Mouse (Mus musculus) kidney, embryonic 16.5 days (tissue): ENCODE data around the gene Nrsn2. TPM values are rescaled to one million over a fixed set of nuclear protein-coding genes. Genes with fewer than 3 reads are reported as not detected.

Experiments used
- ATAC-seq: fragments of 200-750 bp; cut with Nextera tagmentation; 2 replicates; pipeline ENCODE4 v1.8.0; 2017; ENCODE audit warnings: moderate TSS enrichment; ENCODE audit not compliant: low FRiP score, low TSS enrichment
- H3K27ac ChIP-seq: fragments of 300-500 bp; sonication (generic); 2 replicates; pipeline ENCODE4 v1.5.1; 2014; ENCODE audit warnings: low read length
- H3K27me3 ChIP-seq: fragments of 300-500 bp; sonication (generic); 2 replicates; pipeline ENCODE4 v1.6.1; 2014; ENCODE audit warnings: low read length, control low read depth, mixed read lengths; ENCODE audit not compliant: insufficient read depth
- H3K36me3 ChIP-seq: fragments of 300-500 bp; sonication (generic); 2 replicates; pipeline ENCODE4 v1.6.1; 2014; ENCODE audit warnings: low read length, control low read depth, mixed read lengths; ENCODE audit not compliant: insufficient read depth
- H3K4me1 ChIP-seq: fragments of 300-500 bp; sonication (generic); 2 replicates; pipeline ENCODE4 v1.6.1; 2014; ENCODE audit warnings: low read length, control low read depth, mixed read lengths; ENCODE audit not compliant: insufficient read depth
- H3K4me2 ChIP-seq: fragments of 300-500 bp; sonication (generic); replicated peaks from 2 replicates; pipeline ENCODE4 v1.6.1; 2014; ENCODE audit warnings: low read depth, low read length
- H3K4me3 ChIP-seq: fragments of 300-500 bp; sonication (generic); 2 replicates; pipeline ENCODE4 v1.5.1; 2014; ENCODE audit warnings: mild to moderate bottlenecking, low read length
- H3K9ac ChIP-seq: fragments of 300-500 bp; sonication (generic); replicated peaks from 2 replicates; pipeline ENCODE4 v1.6.1; 2014; ENCODE audit warnings: low read length
- H3K9me3 ChIP-seq: fragments of 300-500 bp; sonication (generic); 2 replicates; pipeline ENCODE4 v1.6.1; 2016; ENCODE audit warnings: low read length, control low read depth
- WGBS: fragments of 180-500 bp; shearing (Covaris S2); extraction: QIAGEN DNeasy Blood & Tissue Kit; methylation state at CpG from one replicate; pipeline ENCODE4 v1.1.7; 2014; 5-methylcytosine and 5-hydroxymethylcytosine counted together
- polyA plus RNA-seq: library from polyadenylated mRNA; unstranded; fragments of >200 nt; fragmentation: Nextera tagmentation; extraction: Ambion mirVana; gene quantifications from 2 replicates; pipeline ENCODE4 v1.2.1, GENCODE M21; 2015

The Nrsn2 gene
- polyA plus RNA-seq, 1 experiment from 2014 or later: 0.91 TPM

DNA sequence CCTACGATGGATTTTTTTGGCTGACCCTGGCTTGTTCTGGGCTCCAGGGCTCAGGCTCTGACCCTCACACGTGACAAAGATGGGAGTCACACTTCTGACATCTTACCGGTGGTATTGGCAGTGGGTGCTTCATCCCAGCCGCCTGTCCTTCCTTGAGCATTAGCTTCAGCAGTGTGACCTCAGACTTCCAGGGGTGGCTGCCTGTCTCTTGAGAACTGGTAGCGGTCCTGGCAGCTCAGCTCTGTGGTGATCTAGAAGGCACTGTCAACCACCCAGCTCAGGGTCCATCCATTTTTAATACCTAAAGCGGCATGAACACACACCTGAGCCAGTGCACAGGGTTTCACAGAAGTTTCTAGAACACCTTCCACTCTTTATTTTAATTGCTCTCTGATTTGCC lies 33.3 kb upstream of the Nrsn2 start:
- Histone ChIP-seq H3K4me3 (no peak overlapping the region), H3K36me3 (no peaks in the 10 kb centered on the region), H3K9me3 (no peaks in the 10 kb centered on the region), H3K4me2 (no peak overlapping the region), H3K27ac (peak overlapping the region; percentile 99), H3K9ac (peak overlapping the region; percentile 99; the same call in 1 of the 2 replicates), H3K27me3 (no peaks in the 10 kb centered on the region), H3K4me1 (peaks cover 40% of the 10 kb centered on the region)
- no peak for ATAC-seq
- WGBS: 59% methylated on average over 6 of the region's 6 CpGs

DNA sequence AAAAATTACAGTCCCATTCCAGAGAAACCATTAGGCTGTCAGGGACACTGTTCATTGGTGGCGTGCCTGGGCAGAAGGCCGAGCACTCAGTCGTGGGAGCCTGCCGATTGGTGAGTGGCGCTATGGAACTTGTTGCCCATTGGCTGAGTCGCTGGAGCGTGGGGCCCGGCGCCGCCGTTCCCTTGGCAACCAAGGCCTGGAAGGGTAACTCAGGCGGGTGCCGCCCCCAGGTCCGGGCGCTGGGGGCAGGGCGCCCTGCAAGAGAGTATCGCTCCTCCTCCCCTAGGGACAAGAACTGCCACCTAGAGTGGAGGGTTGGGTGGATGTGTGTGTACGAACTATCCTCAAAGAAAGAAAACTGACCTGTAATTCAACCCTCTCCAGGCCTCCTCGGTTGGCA lies 29.7 kb upstream of the Nrsn2 start:
- 0% methylated on average over 19 of the region's 19 CpGs for WGBS

DNA sequence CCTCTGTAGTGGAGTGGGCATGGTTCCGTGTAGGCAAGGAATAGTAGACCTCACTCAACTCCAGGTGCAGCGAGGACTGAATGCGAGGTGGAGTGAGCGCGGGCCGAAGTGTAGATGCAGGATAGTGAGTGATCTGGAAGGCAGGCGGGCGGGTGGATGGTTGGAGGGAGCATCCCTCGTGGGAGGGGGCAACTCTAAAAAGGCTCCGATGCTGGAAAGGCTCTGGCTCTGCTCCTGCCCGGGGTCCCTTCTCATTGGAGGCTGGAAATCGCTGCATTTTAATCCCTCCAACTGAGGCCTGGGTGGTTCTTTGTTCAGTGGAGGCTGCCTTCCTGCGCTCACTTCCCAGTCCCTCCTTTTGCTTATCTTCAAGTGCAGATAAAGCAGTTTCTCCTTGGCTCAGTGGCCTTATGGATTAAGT lies 22.7 kb upstream of the Nrsn2 start:
- Histone ChIP-seq H3K27ac (peak overlapping the region; percentile 99), H3K9me3 (no peaks in the 10 kb centered on the region), H3K9ac (peak overlapping the region; percentile 71), H3K36me3 (no peaks in the 10 kb centered on the region), H3K4me1 (peaks cover 28% of the 10 kb centered on the region), H3K4me2 (peak overlapping the region; percentile 84), H3K4me3 (peak overlapping the region; percentile 82), H3K27me3 (no peaks in the 10 kb centered on the region)
- 1% methylated on average over 13 of the region's 13 CpGs for WGBS
- ATAC-seq: no peak; the same call in 1 of the 2 replicates

More for the DNA sequence above, 29.7 kb upstream of the Nrsn2 start:
- Histone ChIP-seq H3K36me3 (no peaks in the 10 kb centered on the region), H3K9ac (peak overlapping the region; percentile 64), H3K9me3 (no peaks in the 10 kb centered on the region), H3K4me1 (peaks cover 33% of the 10 kb centered on the region), H3K4me3 (peak overlapping the region; percentile 47), H3K4me2 (peak overlapping the region; percentile 66), H3K27ac (peak overlapping the region; percentile 90), H3K27me3 (no peaks in the 10 kb centered on the region)
- peak; percentile 96 for ATAC-seq

DNA sequence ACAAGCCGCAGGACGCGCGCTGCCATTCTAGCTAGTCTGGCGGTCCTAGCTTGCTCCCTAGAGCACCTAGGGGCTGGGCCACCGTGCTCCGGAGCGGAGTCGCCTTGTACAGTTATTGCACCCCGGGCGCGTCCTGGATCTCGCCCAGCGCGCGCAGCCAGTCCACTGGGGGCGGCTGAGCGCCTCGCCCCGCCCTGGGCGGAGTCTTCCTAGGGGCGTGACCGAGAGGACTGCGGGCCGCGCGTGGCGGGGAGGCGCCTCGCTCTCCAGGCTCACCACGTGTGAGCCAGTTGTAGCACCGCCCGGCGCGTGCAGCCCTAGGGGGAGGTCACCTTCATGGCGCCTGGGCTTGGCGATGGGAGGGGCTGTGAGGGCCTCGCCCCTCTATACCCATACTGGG lies 22.3 kb upstream of the Nrsn2 start:
- Histone ChIP-seq H3K36me3 (no peaks in the 10 kb centered on the region), H3K27ac (peak overlapping the region; percentile 99), H3K4me1 (peaks cover 33% of the 10 kb centered on the region), H3K27me3 (no peaks in the 10 kb centered on the region), H3K4me2 (peak overlapping the region; percentile 84), H3K4me3 (peak overlapping the region; percentile 82), H3K9ac (peak overlapping the region; percentile 95), H3K9me3 (no peaks in the 10 kb centered on the region)
- ATAC-seq: peak; percentile 85
- WGBS: under 1% methylated on average over 38 of the region's 38 CpGs

DNA sequence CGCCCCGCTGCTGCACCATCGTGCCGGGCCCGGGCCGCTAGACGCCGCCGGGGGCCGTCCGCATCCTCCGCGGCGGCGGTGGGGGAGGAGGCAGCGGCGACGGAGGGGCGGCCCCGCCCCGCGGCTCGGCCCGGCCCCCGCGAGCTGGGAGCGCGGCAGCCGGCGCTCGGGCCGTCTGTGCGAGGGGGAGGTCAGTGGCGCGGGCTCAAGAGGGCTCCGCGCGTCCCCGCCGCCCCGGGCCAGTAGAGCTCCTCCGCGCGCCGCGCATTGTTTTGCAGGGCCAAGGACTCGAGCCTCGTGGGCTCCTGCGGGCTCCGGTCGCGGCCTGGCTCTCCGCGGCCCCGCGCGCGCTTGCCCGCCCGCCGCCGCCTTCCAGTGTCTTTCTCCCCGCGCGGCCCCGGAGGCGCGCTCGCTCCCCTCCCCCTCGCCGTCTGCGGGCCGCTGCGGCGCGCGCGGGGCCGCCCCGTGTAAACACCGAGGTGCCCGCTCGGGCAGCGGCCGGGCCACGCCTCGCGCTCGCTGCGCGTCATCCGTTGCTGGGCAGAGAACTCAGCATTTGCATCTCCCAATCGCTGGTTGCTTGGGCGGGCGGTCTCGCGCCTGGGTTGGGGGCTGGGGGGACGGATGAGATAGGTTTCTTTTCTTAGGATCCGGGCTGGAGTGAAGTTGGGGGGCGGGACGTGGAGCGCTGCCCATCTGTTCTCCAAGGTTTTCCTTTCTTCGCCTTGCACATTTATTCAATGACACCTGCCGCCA lies 21.4 kb upstream of the Nrsn2 start, which contains the start of gene Sox12:
Gene Sox12 (minus strand): TSS at position 384 of the 756 bp plus-strand sequence.
- Histone ChIP-seq H3K36me3 (no peaks in the 10 kb centered on the region), H3K9me3 (no peaks in the 10 kb centered on the region), H3K27me3 (no peaks in the 10 kb centered on the region), H3K4me1 (peaks cover 41% of the 10 kb centered on the region), H3K4me2 (peak within 1 kb of the TSS; percentile 84), H3K27ac (peak within 1 kb of the TSS; percentile 99), H3K4me3 (peak within 1 kb of the TSS; percentile 82), H3K9ac (peak within 1 kb of the TSS; percentile 95)
- peak; percentile 64 for ATAC-seq
- under 1% methylated on average over 83 of the region's 104 CpGs for WGBS

DNA sequence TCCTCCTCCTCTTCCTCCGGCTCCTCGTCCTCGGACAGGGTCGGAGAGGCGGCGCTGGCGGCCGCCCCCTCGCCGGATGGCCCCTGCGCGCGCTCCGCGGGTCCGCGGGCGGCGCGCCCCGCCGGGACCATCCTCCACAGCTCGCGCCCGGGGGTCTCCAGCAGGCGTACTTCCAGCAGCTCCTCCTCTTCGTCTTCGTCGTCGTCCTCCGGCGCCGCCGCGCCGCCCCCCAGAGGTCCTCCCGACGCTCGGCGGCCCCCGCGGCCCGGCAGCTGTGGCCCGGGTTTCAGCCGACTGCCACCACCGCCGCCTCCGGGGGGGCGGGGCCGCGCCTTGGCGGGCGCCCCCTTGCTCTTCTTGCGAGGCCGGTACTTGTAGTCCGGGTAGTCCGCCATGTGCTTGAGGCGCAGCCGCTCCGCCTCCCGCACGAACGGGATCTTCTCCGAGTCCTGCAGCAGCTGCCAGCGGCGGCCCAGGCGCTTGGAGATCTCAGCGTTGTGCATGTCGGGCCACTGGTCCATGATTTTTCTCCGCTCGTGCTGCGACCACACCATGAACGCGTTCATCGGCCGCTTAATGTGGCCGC lies 20.7 kb upstream of the Nrsn2 start:
- Histone ChIP-seq H3K4me3 (peak overlapping the region; percentile 82), H3K4me2 (peak overlapping the region; percentile 84), H3K9ac (peak overlapping the region; percentile 95), H3K4me1 (peaks cover 42% of the 10 kb centered on the region), H3K9me3 (no peaks in the 10 kb centered on the region), H3K36me3 (no peaks in the 10 kb centered on the region), H3K27me3 (no peaks in the 10 kb centered on the region), H3K27ac (peak overlapping the region; percentile 99)
- ATAC-seq: no peak; the same call in 1 of the 2 replicates
- WGBS: under 1% methylated on average over 52 of the region's 77 CpGs

DNA sequence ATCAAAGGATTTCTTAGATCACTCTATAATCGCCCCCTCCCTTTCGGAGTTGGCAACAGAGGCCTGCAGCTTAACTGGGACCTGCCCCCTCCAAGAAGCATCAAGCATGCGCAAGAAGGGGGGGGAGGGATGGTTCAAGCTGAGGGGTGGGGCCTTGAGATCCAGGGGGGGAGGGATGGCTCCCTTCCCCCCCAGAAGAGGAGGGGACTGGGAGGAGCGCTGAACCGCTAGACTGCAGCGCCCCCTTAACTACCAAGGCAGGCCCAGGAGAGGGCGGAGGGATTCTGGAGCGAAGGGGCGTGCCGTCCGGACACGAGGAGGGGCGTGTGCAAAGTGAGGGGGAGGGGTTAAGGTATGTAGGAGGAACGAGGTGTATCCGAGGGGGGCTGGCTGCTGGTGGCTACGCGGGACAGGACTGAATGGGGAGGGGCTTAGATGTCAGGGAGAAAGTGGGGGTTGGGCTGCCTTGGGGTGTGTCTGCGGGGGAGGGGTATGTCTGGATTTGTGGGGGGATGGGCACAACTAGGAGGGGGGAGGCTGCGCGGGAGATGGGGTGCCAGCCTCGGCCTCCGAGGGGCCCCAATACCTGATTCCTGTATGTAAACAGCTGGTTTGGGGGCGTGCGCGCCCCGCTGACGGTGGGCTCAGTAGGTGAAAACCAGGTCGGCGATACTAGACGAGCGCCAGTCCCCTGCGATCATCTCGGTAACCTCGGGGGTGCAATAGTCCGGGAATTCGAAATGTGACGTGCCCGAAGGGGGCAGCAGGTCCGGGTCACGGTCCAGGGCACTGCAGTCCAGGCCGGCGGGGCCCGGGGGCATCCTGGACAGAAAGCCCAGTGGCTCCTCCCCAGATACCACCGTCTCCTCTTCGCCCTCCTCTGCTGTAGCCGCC lies 19.9 kb upstream of the Nrsn2 start:
- H3K27ac ChIP-seq: peak overlapping the region; percentile 99
- peak; percentile 60 for ATAC-seq
- under 1% methylated on average over 44 of the region's 46 CpGs for WGBS

DNA sequence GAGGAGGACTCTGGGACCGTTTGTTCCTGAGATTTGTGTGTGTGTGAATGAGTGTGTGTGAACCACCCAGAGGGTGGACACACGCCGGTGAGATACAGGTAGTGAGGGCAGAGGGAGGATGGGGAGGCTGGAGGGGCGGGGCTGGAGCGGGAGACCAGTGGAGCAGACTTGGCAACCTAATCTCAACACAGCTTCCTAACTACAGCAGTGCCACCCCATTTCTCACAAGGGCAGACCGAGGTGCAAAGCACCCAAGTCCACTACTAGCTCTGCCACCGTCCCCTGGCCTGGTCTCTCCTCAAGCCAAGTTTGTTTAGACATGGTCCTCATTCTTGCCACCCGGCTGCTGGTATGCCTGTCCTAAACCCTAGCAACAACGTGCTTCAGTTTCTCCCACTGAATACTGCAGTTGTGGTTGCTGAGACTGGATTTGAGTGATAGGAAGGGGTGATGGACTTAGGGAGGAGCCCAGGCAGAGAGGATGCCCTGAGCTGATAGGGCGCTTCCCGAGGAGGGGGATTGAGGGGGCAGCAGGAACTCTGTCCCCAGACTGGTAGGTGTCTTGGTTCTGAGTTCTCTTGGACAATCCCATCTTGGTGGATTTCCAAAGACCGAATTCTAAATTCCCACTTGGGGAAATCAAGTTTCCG lies 19.0 kb upstream of the Nrsn2 start:
- Histone ChIP-seq H3K27ac (peak overlapping the region; percentile 63), H3K9ac (peak overlapping the region; percentile 95), H3K4me1 (peaks cover 42% of the 10 kb centered on the region), H3K4me3 (peak overlapping the region; percentile 82), H3K9me3 (no peaks in the 10 kb centered on the region), H3K4me2 (peak overlapping the region; percentile 84), H3K36me3 (no peaks in the 10 kb centered on the region), H3K27me3 (no peaks in the 10 kb centered on the region)
- ATAC-seq: no peak
- 20% methylated on average over 13 of the region's 13 CpGs for WGBS

More for the DNA sequence above, 19.9 kb upstream of the Nrsn2 start:
- peaks cover 42% of the 10 kb centered on the region for H3K4me1 ChIP-seq
- H3K9ac ChIP-seq: peak overlapping the region; percentile 95
- no peaks in the 10 kb centered on the region for H3K9me3 ChIP-seq
- H3K4me3 ChIP-seq: peak overlapping the region; percentile 82
- no peaks in the 10 kb centered on the region for H3K36me3 ChIP-seq
- no peaks in the 10 kb centered on the region for H3K27me3 ChIP-seq
- peak overlapping the region; percentile 84 for H3K4me2 ChIP-seq
